Mouse (Mus musculus): ENCODE data around the gene Nrd1. TPM values are rescaled to one million over a fixed set of nuclear protein-coding genes. Genes with fewer than 3 reads are reported as not detected.

Gene Nrd1
- polyA plus RNA-seq, 1 experiment = 66.7 TPM

GRCm38 (mm10) chr4:109000961-109001360 lies 506 bp downstream of the Nrd1 start:
- peak overlapping the region; percentile 72 for H3K27ac ChIP-seq (replicated peaks; ENCODE audit: low read depth, low read length)
- peaks cover 2% of the 10 kb centered on the region for H3K4me1 ChIP-seq (ENCODE audit: control insufficient read depth, insufficient read depth, insufficient read length, low read length)
- peak overlapping the region; percentile 72 for H3K4me3 ChIP-seq (ENCODE audit: insufficient read depth, low read depth, low read length)

- Histone ChIP-seq H3K4me1 (ENCODE audit: control insufficient read depth, insufficient read depth, insufficient read length, low read length) (no peaks in the 10 kb centered on the region), H3K4me3 (ENCODE audit: insufficient read depth, low read depth, low read length) (no peak overlapping the region), H3K27ac (replicated peaks; ENCODE audit: low read depth, low read length) (no peak overlapping the region)
Observed at GRCm38 (mm10) chr4:109008046-109008445, 7.6 kb downstream of the Nrd1 start.

GRCm38 (mm10) chr4:109014091-109014490 lies 13.6 kb downstream of the Nrd1 start:
- H3K27ac ChIP-seq (replicated peaks; ENCODE audit: low read depth, low read length) = no peak overlapping the region
- no peak overlapping the region for H3K4me3 ChIP-seq (ENCODE audit: insufficient read depth, low read depth, low read length)
- H3K4me1 ChIP-seq (ENCODE audit: control insufficient read depth, insufficient read depth, insufficient read length, low read length) = no peaks in the 10 kb centered on the region

GRCm38 (mm10) chr4:109017441-109017840 lies 17.0 kb downstream of the Nrd1 start:
- Histone ChIP-seq H3K4me1 (ENCODE audit: control insufficient read depth, insufficient read depth, insufficient read length, low read length) (no peaks in the 10 kb centered on the region), H3K4me3 (ENCODE audit: insufficient read depth, low read depth, low read length) (no peak overlapping the region), H3K27ac (replicated peaks; ENCODE audit: low read depth, low read length) (no peak overlapping the region)

- no peak overlapping the region for H3K27ac ChIP-seq (replicated peaks; ENCODE audit: low read depth, low read length)
- H3K4me1 ChIP-seq (ENCODE audit: control insufficient read depth, insufficient read depth, insufficient read length, low read length) = no peaks in the 10 kb centered on the region
Observed at GRCm38 (mm10) chr4:109019301-109019700, 18.8 kb downstream of the Nrd1 start.

GRCm38 (mm10) chr4:109021976-109022375 lies 21.5 kb downstream of the Nrd1 start:
- Histone ChIP-seq H3K4me1 (ENCODE audit: control insufficient read depth, insufficient read depth, insufficient read length, low read length) (no peaks in the 10 kb centered on the region), H3K27ac (replicated peaks; ENCODE audit: low read depth, low read length) (no peak overlapping the region), H3K4me3 (ENCODE audit: insufficient read depth, low read depth, low read length) (no peak overlapping the region)

More at GRCm38 (mm10) chr4:109019301-109019700, 18.8 kb downstream of the Nrd1 start:
- no peak overlapping the region for H3K4me3 ChIP-seq (ENCODE audit: insufficient read depth, low read depth, low read length)

- no peak overlapping the region for H3K4me3 ChIP-seq (ENCODE audit: insufficient read depth, low read depth, low read length)
- no peak overlapping the region for H3K27ac ChIP-seq (replicated peaks; ENCODE audit: low read depth, low read length)
- H3K4me1 ChIP-seq (ENCODE audit: control insufficient read depth, insufficient read depth, insufficient read length, low read length) = no peaks in the 10 kb centered on the region
Observed at GRCm38 (mm10) chr4:109025061-109025460, 24.6 kb downstream of the Nrd1 start.

- no peaks in the 10 kb centered on the region for H3K4me1 ChIP-seq (ENCODE audit: control insufficient read depth, insufficient read depth, insufficient read length, low read length)
- H3K27ac ChIP-seq (replicated peaks; ENCODE audit: low read depth, low read length) = no peak overlapping the region
- H3K4me3 ChIP-seq (ENCODE audit: insufficient read depth, low read depth, low read length) = no peak overlapping the region
Observed at GRCm38 (mm10) chr4:109026543-109026942, 26.1 kb downstream of the Nrd1 start.

GRCm38 (mm10) chr4:109029857-109030256 lies 29.4 kb downstream of the Nrd1 start:
- Histone ChIP-seq H3K27ac (replicated peaks; ENCODE audit: low read depth, low read length) (no peak overlapping the region), H3K4me3 (ENCODE audit: insufficient read depth, low read depth, low read length) (no peak overlapping the region), H3K4me1 (ENCODE audit: control insufficient read depth, insufficient read depth, insufficient read length, low read length) (no peaks in the 10 kb centered on the region)

GRCm38 (mm10) chr4:109030266-109030665 lies 29.8 kb downstream of the Nrd1 start:
- no peak overlapping the region for H3K27ac ChIP-seq (replicated peaks; ENCODE audit: low read depth, low read length)
- no peak overlapping the region for H3K4me3 ChIP-seq (ENCODE audit: insufficient read depth, low read depth, low read length)
- no peaks in the 10 kb centered on the region for H3K4me1 ChIP-seq (ENCODE audit: control insufficient read depth, insufficient read depth, insufficient read length, low read length)

- H3K4me3 ChIP-seq (ENCODE audit: insufficient read depth, low read depth, low read length) = no peak overlapping the region
Observed at GRCm38 (mm10) chr4:109036327-109036726, 35.9 kb downstream of the Nrd1 start.

GRCm38 (mm10) chr4:109042739-109043138 lies 42.3 kb downstream of the Nrd1 start:
- Histone ChIP-seq H3K4me3 (ENCODE audit: insufficient read depth, low read depth, low read length) (no peak overlapping the region), H3K27ac (replicated peaks; ENCODE audit: low read depth, low read length) (no peak overlapping the region), H3K4me1 (ENCODE audit: control insufficient read depth, insufficient read depth, insufficient read length, low read length) (no peaks in the 10 kb centered on the region)

More at GRCm38 (mm10) chr4:109036327-109036726, 35.9 kb downstream of the Nrd1 start:
- H3K4me1 ChIP-seq (ENCODE audit: control insufficient read depth, insufficient read depth, insufficient read length, low read length) = no peaks in the 10 kb centered on the region
- no peak overlapping the region for H3K27ac ChIP-seq (replicated peaks; ENCODE audit: low read depth, low read length)

GRCm38 (mm10) chr4:109043294-109043693 lies 42.8 kb downstream of the Nrd1 start:
- Histone ChIP-seq H3K4me3 (ENCODE audit: insufficient read depth, low read depth, low read length) (no peak overlapping the region), H3K4me1 (ENCODE audit: control insufficient read depth, insufficient read depth, insufficient read length, low read length) (no peaks in the 10 kb centered on the region), H3K27ac (replicated peaks; ENCODE audit: low read depth, low read length) (no peak overlapping the region)

- Histone ChIP-seq H3K4me1 (ENCODE audit: control insufficient read depth, insufficient read depth, insufficient read length, low read length) (no peaks in the 10 kb centered on the region), H3K4me3 (ENCODE audit: insufficient read depth, low read depth, low read length) (no peak overlapping the region)
Observed at GRCm38 (mm10) chr4:109043756-109044155, 43.3 kb downstream of the Nrd1 start.

GRCm38 (mm10) chr4:109048258-109048657 lies 47.8 kb downstream of the Nrd1 start:
- Histone ChIP-seq H3K4me3 (ENCODE audit: insufficient read depth, low read depth, low read length) (no peak overlapping the region), H3K27ac (replicated peaks; ENCODE audit: low read depth, low read length) (no peak overlapping the region), H3K4me1 (ENCODE audit: control insufficient read depth, insufficient read depth, insufficient read length, low read length) (no peaks in the 10 kb centered on the region)

More at GRCm38 (mm10) chr4:109043756-109044155, 43.3 kb downstream of the Nrd1 start:
- no peak overlapping the region for H3K27ac ChIP-seq (replicated peaks; ENCODE audit: low read depth, low read length)

GRCm38 (mm10) chr4:109052282-109052681 lies 51.8 kb downstream of the Nrd1 start:
- no peak overlapping the region for H3K27ac ChIP-seq (replicated peaks; ENCODE audit: low read depth, low read length)
- no peak overlapping the region for H3K4me3 ChIP-seq (ENCODE audit: insufficient read depth, low read depth, low read length)
- no peaks in the 10 kb centered on the region for H3K4me1 ChIP-seq (ENCODE audit: control insufficient read depth, insufficient read depth, insufficient read length, low read length)

- no peak overlapping the region for H3K4me3 ChIP-seq (ENCODE audit: insufficient read depth, low read depth, low read length)
- no peak overlapping the region for H3K27ac ChIP-seq (replicated peaks; ENCODE audit: low read depth, low read length)
- H3K4me1 ChIP-seq (ENCODE audit: control insufficient read depth, insufficient read depth, insufficient read length, low read length) = no peaks in the 10 kb centered on the region
Observed at GRCm38 (mm10) chr4:109054003-109054402, 53.5 kb downstream of the Nrd1 start.

All from brown adipose tissue, adult 24 weeks (tissue).